Mouse (Mus musculus) embryonic facial prominence, embryonic 15.5 days (tissue): ENCODE results near the gene Slc6a21. TPM values are rescaled to one million over a fixed set of nuclear protein-coding genes. Genes with fewer than 3 reads are reported as not detected.
A peak's percentile ranks its signal among the peaks of the same experiment; 100 is the strongest.

Experiments used
- ATAC-seq: fragments of 200-750 bp; cut with Nextera tagmentation; 2 replicates; pipeline ENCODE4 v1.8.0; 2017; ENCODE audit warnings: low read depth, moderate TSS enrichment; ENCODE audit not compliant: insufficient number of reproducible peaks, low FRiP score, low TSS enrichment
- H3K27ac ChIP-seq: fragments of 300-500 bp; sonication (generic); replicated peaks from 2 replicates; pipeline ENCODE4 v1.5.1; 2015; ENCODE audit warnings: mild to moderate bottlenecking, inconsistent platforms
- H3K27me3 ChIP-seq: fragments of 300-500 bp; sonication (generic); 2 replicates; pipeline ENCODE4 v1.6.1; 2015; ENCODE audit warnings: inconsistent platforms
- H3K36me3 ChIP-seq: fragments of 300-500 bp; sonication (generic); 2 replicates; pipeline ENCODE4 v1.6.1; 2015; ENCODE audit warnings: mild to moderate bottlenecking, inconsistent platforms
- H3K4me1 ChIP-seq: fragments of 300-500 bp; sonication (generic); 2 replicates; pipeline ENCODE4 v1.6.1; 2015; ENCODE audit warnings: inconsistent platforms
- H3K4me2 ChIP-seq: fragments of 300-500 bp; sonication (generic); replicated peaks from 2 replicates; pipeline ENCODE4 v1.6.1; 2015; ENCODE audit warnings: mild to moderate bottlenecking, inconsistent platforms
- H3K4me3 ChIP-seq: fragments of 300-500 bp; sonication (generic); replicated peaks from 2 replicates; pipeline ENCODE4 v1.5.1; 2015; ENCODE audit warnings: mild to moderate bottlenecking, inconsistent platforms
- H3K9ac ChIP-seq: fragments of 300-500 bp; sonication (generic); 2 replicates; pipeline ENCODE4 v1.6.1; 2015; ENCODE audit warnings: inconsistent platforms
- H3K9me3 ChIP-seq: fragments of 300-500 bp; sonication (generic); replicated peaks from 2 replicates; pipeline ENCODE4 v1.6.1; 2016; ENCODE audit warnings: inconsistent platforms
- WGBS: fragments of 180-500 bp; shearing (Covaris S2); methylation state at CpG from one replicate; pipeline ENCODE4 v1.1.7; 2015; 5-methylcytosine and 5-hydroxymethylcytosine counted together
- polyA plus RNA-seq: library from polyadenylated mRNA; unstranded; fragments of >200 nt; fragmentation: Nextera tagmentation; extraction: Ambion mirVana; gene quantifications from 2 replicates; pipeline ENCODE4 v1.2.1, GENCODE M21; 2015

Slc6a21 gene
- polyA plus RNA-seq, 1 experiment from 2014 or later: not detected

DNA sequence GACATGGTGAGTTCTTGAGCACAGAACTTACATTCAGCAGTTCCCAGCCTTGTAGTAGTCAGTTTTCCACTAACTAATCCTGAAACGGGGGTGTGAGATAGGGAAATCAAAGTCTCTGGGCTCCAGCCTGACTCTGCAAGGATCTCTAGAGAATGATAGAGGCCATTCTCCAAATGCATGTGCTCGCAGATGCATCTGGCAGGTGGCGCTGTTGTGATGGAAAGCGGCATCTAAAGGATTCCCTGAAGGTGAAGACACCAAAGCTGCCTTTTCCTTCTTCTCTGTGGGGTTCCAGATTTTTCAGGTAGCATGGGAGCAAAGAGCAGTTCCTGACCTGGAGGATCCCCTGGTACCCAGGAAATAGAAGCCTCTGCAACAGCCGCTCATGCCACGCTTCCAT is 23.0 kb downstream of the Slc6a21 start:
- Histone ChIP-seq H3K27ac (no peak overlapping the region), H3K9ac (no peak overlapping the region), H3K4me3 (no peak overlapping the region), H3K27me3 (no peaks in the 10 kb centered on the region), H3K4me2 (no peak overlapping the region), H3K4me1 (peaks cover 10% of the 10 kb centered on the region; the same call in 1 of the 2 replicates), H3K36me3 (peaks cover 15% of the 10 kb centered on the region), H3K9me3 (no peaks in the 10 kb centered on the region)
- no peak for ATAC-seq
- 13% methylated on average over 6 of the region's 6 CpGs for WGBS

DNA sequence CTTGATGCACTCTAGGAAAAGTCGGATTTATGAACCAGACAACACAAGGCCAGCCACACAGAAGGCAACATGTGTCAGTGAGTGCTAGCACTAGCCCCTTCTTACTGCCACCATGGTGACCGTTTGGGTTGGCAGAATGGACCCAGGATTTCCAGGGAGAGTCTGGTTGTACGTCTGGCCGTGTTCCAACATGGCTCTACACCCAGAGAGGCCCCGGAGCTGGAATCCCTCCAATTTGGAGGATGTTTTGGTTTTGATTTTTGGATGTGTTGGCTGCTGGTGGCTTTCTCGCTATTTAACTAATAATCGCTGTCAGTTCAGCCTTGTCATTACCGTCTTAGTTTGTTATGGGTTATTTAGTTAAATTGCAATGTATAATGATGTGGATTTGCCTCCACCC is 25.3 kb downstream of the Slc6a21 start:
- Histone ChIP-seq H3K9me3 (no peaks in the 10 kb centered on the region), H3K4me2 (no peak overlapping the region), H3K27me3 (no peaks in the 10 kb centered on the region), H3K4me3 (no peak overlapping the region), H3K36me3 (peaks cover 19% of the 10 kb centered on the region), H3K9ac (no peak overlapping the region), H3K4me1 (peaks cover 10% of the 10 kb centered on the region; the same call in 1 of the 2 replicates), H3K27ac (no peak overlapping the region)
- 48% methylated on average over 8 of the region's 8 CpGs for WGBS
- no peak for ATAC-seq

DNA sequence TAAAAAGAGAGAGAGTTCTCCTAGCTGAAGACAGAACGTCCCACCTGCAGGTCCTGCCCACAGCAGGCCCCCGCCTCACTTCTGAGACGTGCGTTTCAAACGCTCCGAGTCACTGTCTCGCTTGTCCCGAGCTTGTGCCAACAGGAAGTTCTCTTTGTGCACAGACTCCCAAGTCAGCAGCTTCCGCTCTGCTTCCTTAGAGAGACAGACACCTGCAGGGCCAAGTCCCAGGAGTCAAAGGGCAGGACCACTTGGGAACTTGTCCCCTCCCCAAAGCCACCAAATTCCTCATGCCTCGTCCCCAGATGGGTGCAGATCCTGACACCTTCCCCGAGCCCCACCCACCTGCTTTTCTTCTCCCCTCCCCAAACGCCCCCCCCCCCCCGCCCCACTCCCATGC is 27.6 kb downstream of the Slc6a21 start:
- no peak for ATAC-seq
- Histone ChIP-seq H3K36me3 (peaks cover 28% of the 10 kb centered on the region), H3K4me2 (peak overlapping the region; percentile 13; the same call in 1 of the 2 replicates), H3K27ac (no peak overlapping the region), H3K4me3 (no peak overlapping the region), H3K27me3 (no peaks in the 10 kb centered on the region), H3K9ac (no peak overlapping the region), H3K9me3 (no peaks in the 10 kb centered on the region), H3K4me1 (peaks cover 9% of the 10 kb centered on the region; the same call in 1 of the 2 replicates)
- WGBS: 27% methylated on average over 13 of the region's 13 CpGs

DNA sequence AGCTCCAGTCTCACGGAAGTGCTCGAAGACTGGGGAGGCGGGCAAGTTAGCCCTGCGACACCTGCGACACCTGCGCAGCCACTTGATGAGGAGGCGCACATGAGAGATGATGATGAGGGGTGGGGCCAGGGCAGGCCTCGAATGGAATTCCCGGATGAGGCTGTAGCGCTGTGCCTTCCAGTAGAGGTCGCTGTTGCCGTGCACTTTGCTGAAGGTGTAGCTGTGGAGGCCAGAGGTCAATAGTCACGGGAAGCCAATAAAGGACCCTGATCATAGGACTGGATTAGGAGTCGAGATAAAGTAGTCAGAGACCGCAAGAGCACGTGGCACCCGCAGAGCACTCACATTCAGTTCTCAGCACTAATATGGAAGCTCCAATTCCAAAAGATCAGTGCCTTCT is 28.0 kb downstream of the Slc6a21 start:
- Histone ChIP-seq H3K9me3 (no peaks in the 10 kb centered on the region), H3K4me1 (peaks cover 5% of the 10 kb centered on the region; the same call in 1 of the 2 replicates), H3K4me3 (no peak overlapping the region), H3K36me3 (peaks cover 28% of the 10 kb centered on the region), H3K27ac (no peak overlapping the region), H3K27me3 (no peaks in the 10 kb centered on the region), H3K9ac (no peak overlapping the region), H3K4me2 (peak overlapping the region; percentile 13; the same call in 1 of the 2 replicates)
- 16% methylated on average over 17 of the region's 17 CpGs for WGBS
- ATAC-seq: no peak

- Histone ChIP-seq H3K36me3 (peaks cover 20% of the 10 kb centered on the region), H3K27ac (no peak overlapping the region), H3K4me2 (no peak overlapping the region), H3K9ac (no peak overlapping the region), H3K27me3 (no peaks in the 10 kb centered on the region), H3K4me1 (peaks cover 11% of the 10 kb centered on the region), H3K9me3 (no peaks in the 10 kb centered on the region), H3K4me3 (no peak overlapping the region)
- WGBS: 68% methylated on average over 15 of the region's 15 CpGs
- ATAC-seq: no peak
Observed at GRCm38 (mm10) chr7:45308551-45309240, 31.4 kb downstream of the Slc6a21 start.

DNA sequence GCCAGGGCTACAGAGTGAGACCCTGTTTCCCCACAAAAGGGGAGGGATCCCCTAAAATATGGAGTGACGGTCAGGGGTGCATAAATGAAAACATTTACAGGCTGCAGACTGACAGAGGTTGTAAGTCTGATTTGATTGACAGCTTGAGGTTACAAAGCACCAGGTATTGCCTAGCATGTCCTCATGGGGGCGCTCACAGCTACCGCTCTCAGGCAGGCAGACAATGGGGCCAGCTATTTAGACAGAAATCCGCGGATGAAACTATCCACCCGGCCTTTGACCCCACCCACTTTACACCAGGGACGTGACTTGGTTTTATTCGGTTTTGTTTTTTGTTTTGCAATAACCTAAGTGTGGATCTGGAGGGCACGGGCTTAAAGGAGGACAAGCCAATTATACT is 32.1 kb downstream of the Slc6a21 start:
- H3K27ac ChIP-seq: no peak overlapping the region
- H3K9me3 ChIP-seq: no peaks in the 10 kb centered on the region
- no peak overlapping the region for H3K4me2 ChIP-seq
- no peaks in the 10 kb centered on the region for H3K27me3 ChIP-seq
- no peak overlapping the region for H3K4me3 ChIP-seq
- H3K9ac ChIP-seq: no peak overlapping the region
- no peak for ATAC-seq
- 9% methylated on average over 9 of the region's 9 CpGs for WGBS
- peaks cover 18% of the 10 kb centered on the region for H3K36me3 ChIP-seq
- H3K4me1 ChIP-seq: peaks cover 14% of the 10 kb centered on the region

DNA sequence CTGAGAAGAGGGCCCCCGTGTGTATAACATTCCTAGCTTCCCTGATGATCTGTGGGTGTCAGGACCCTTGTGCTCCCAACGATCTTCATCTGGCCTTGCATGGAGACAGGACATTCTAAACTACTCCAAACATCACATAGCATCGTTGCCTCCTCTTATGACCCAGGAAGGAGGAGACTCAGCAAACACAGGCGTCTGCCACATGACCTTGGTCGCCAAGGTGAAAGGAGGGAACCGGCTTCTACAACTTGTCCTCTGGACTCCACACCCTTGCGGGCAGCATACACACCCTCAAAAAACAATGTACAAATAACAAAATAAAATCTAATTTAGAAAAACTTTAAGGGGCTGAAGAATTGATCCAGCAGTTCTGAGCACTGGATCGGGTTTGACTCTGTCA is 34.7 kb downstream of the Slc6a21 start:
- H3K27ac ChIP-seq: no peak overlapping the region
- 51% methylated on average over 8 of the region's 8 CpGs for WGBS
- H3K9ac ChIP-seq: no peak overlapping the region
- H3K9me3 ChIP-seq: no peaks in the 10 kb centered on the region
- no peaks in the 10 kb centered on the region for H3K27me3 ChIP-seq
- peaks cover 34% of the 10 kb centered on the region for H3K36me3 ChIP-seq
- no peak for ATAC-seq
- no peak overlapping the region for H3K4me3 ChIP-seq
- H3K4me2 ChIP-seq: no peak overlapping the region
- peaks cover 14% of the 10 kb centered on the region for H3K4me1 ChIP-seq

- ATAC-seq: no peak
- peak overlapping the region; percentile 40 for H3K27ac ChIP-seq
- H3K9me3 ChIP-seq: no peaks in the 10 kb centered on the region
- H3K4me1 ChIP-seq: peaks cover 14% of the 10 kb centered on the region
- H3K4me2 ChIP-seq: no peak overlapping the region
- peaks cover 36% of the 10 kb centered on the region for H3K36me3 ChIP-seq
- no peak overlapping the region for H3K4me3 ChIP-seq
- 0 out of 2 replicates have a peak overlapping the region, but pooled peaks have one; percentile 2 for H3K9ac ChIP-seq
- WGBS: 14% methylated on average over 10 of the region's 10 CpGs
- no peaks in the 10 kb centered on the region for H3K27me3 ChIP-seq
Observed at GRCm38 (mm10) chr7:45312686-45313453, 35.6 kb downstream of the Slc6a21 start.

DNA sequence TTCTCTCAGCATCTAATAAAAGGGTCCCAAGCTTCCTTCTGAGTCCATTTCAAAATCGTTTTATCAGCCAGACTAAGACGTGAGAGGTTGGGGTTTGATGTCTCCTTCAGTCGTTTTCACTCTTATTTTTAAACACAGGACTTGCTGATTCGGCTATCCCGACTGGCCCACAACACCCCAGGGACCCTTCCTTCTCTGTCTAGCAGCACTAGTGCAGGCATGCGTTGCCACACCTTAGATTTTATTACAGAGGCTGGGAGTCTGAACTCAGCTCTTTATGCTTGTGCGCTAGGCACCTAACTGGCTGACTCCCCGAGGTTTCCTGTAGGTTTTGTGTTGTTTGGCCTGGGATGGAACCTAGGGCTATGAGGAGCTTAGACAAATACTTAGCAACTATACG is 36.2 kb downstream of the Slc6a21 start:
- no peaks in the 10 kb centered on the region for H3K9me3 ChIP-seq
- no peaks in the 10 kb centered on the region for H3K27me3 ChIP-seq
- no peak overlapping the region for H3K4me2 ChIP-seq
- no peak overlapping the region for H3K4me3 ChIP-seq
- H3K4me1 ChIP-seq: peaks cover 14% of the 10 kb centered on the region
- H3K9ac ChIP-seq: 0 out of 2 replicates have a peak overlapping the region, but pooled peaks have one; percentile 2
- H3K27ac ChIP-seq: peak overlapping the region; percentile 40
- peaks cover 35% of the 10 kb centered on the region for H3K36me3 ChIP-seq
- no peak for ATAC-seq
- 27% methylated on average over 9 of the region's 9 CpGs for WGBS

- Histone ChIP-seq H3K36me3 (peaks cover 39% of the 10 kb centered on the region), H3K9ac (no peak overlapping the region), H3K27ac (no peak overlapping the region), H3K4me3 (no peak overlapping the region), H3K9me3 (no peaks in the 10 kb centered on the region), H3K27me3 (no peaks in the 10 kb centered on the region), H3K4me1 (peaks cover 14% of the 10 kb centered on the region), H3K4me2 (no peak overlapping the region)
- WGBS: 80% methylated on average over 10 of the region's 10 CpGs
- no peak for ATAC-seq
Observed at GRCm38 (mm10) chr7:45315182-45315701, 37.9 kb downstream of the Slc6a21 start.

- H3K36me3 ChIP-seq: peaks cover 39% of the 10 kb centered on the region
- no peaks in the 10 kb centered on the region for H3K9me3 ChIP-seq
- H3K4me2 ChIP-seq: no peak overlapping the region
- WGBS: 91% methylated on average over 14 of the region's 14 CpGs
- H3K27ac ChIP-seq: no peak overlapping the region
- H3K9ac ChIP-seq: no peak overlapping the region
- H3K4me3 ChIP-seq: no peak overlapping the region
- no peak for ATAC-seq
- H3K27me3 ChIP-seq: no peaks in the 10 kb centered on the region
- peaks cover 14% of the 10 kb centered on the region for H3K4me1 ChIP-seq
Observed at GRCm38 (mm10) chr7:45316536-45316935, 39.2 kb downstream of the Slc6a21 start.
